Mouse (Mus musculus) ovary, adult 18-20 months (tissue): ENCODE measurements around the gene Rpl21.
"Not testable (repeated sequence)": the region's sequence is repeated elsewhere in the genome, so short reads cannot be mapped to it uniquely, and the experiment has no call there.

ENCODE experiments used
- DNase-seq: peaks from one replicate; pipeline ENCODE4 v3.0.0; 2022; ENCODE audit warnings: low spot score, mixed read lengths

Rpl21 gene

DNA sequence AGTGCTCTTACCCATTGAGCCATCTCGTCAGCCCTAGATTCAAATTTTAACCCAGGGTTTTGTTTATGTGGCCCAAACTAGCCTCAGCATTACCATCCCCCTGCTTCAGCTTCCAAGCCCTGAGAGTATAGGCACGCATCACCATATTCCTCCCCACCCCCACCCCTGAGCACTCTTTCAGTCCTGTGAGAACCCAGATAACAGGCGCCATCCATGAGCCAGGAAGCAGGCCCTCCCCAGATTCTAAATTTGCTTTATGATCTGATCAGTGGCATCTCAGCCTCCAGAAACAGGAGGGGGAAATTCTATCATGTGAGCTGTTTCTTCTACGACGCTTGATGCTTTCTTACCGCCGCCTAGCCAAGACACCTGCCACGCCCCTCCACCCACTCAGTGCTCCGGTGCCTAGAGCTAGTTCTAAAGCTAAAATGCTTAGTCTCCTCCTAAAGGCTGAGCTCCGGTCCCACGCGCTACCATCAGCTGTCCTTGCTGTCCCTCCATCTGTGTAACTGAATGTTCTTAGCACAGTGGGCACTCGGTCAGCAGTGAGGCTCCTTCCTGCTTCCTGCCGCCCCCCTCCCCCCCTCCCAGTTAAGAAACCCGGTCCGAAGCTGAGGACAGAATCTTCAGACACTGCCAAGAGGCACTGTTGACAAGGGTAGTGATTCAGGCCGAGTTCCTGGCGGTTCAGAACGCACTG is 34.7 kb downstream of the Rpl21 start:
- no peak for DNase-seq

- no peak for DNase-seq
Measured at GRCm38 (mm10) chr5:146867946-146868314, 35.2 kb downstream of the Rpl21 start.

GRCm38 (mm10) chr5:146872981-146873631 is 40.4 kb downstream of the Rpl21 start:
- no peak for DNase-seq

DNA sequence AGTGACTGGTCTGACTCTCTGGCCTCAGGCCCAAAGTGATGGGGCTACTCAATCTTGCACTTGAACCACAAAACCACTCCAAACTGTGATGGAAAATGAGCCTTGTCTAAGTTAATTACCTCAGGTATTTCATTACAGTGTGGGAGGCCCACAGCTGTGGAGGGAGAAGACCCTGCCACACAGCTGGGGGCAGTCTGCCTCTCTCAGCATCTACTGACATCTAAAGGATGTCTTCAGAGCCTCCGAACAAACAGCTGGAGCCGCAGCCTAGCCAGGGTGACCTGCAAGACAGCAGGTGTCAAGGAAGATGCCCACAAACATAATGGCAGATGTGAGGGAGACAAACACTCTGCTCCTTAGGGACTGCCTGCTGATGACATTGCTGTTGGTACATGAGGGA is 43.3 kb downstream of the Rpl21 start:
- DNase-seq = no peak

GRCm38 (mm10) chr5:146877882-146878281 is 45.2 kb downstream of the Rpl21 start:
- not testable (repeated sequence) for DNase-seq

GRCm38 (mm10) chr5:146882261-146882660 is 49.6 kb downstream of the Rpl21 start:
- DNase-seq = no peak

DNA sequence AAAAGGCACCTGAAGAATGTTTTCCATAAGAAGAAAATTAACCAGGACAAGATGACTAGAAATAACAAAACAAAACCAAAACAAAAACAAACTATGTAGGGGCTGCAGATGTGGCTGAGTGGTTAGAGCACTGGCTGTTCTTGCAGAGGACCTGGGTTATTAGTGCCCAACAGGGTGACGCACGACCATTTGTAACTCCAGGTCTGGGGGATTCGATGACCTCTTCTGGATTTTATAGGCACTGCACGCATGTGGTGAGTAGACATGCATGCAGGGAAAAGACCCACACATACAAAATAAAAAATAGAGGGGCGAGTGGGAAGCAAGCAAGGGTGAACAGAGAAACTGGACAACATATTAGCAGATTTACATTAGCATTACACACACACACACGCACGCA is 50.4 kb downstream of the Rpl21 start:
- DNase-seq = no peak

DNA sequence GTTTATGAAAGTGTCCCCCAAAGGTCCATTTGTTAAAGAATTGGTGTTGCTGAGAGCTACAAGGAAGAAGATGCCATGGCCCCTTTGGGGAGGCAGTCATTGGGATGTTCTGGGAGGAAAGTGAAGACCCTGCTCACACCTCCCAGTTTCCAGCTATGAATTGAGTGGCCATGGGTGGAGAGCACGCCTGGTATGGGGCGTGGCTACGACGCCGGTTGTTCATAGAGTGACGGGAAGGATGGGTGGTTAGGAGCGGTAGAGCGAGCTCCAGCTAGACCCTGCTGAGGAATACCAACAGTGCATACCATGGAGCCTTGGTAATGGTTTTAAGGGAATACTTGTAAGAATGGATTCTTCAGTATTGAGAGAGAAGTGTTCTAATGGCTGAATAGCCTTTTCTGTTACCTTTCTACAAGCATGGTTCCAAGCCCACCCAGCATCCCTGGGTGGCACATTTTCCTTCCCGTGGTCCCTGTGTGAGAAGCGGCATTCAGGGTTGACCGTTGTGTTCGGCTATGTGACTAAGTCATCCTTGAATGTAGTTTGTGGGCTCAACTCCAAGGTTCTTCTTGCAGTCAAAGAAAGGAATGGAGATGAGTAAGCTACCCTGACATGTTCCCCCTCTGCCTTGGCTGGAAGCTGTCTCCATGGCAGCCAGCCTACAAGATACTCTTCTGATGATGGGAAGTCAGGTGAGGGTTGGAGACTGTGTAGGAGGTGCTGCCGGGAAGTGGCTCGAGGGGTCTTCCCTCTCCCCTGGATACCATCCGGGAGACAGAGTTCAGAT is 51.0 kb downstream of the Rpl21 start:
- no peak for DNase-seq
